Mouse (Mus musculus) hindbrain, embryonic 11.5 days (tissue): ENCODE data around the gene Dcaf12. TPM values are rescaled to one million over a fixed set of nuclear protein-coding genes. Genes with fewer than 3 reads are reported as not detected.

ENCODE experiments used
- polyA plus RNA-seq: library from polyadenylated mRNA; unstranded; fragments of >200 nt; fragmentation: Nextera tagmentation; extraction: Ambion mirVana; gene quantifications from 2 replicates; pipeline ENCODE4 v1.2.1, GENCODE M21; 2014

Gene Dcaf12
- polyA plus RNA-seq, 1 experiment from 2014 or later: 40.3 TPM

Other genes with a start within 250 kb of the Dcaf12 start
- 1.2 and 1.3 TPM in 2 replicates for gene Aqp3, start 216.7 kb downstream of the Dcaf12 start, polyA plus RNA-seq
- 14.7 and 17.6 TPM in 2 replicates for gene Nol6, start 190.4 kb downstream of the Dcaf12 start, polyA plus RNA-seq
- 100 and 107 TPM in 2 replicates for gene Ube2r2, start 179.1 kb downstream of the Dcaf12 start, polyA plus RNA-seq
- gene Ubap2, start 39.7 kb downstream of the Dcaf12 start, polyA plus RNA-seq: 62.2 and 66.3 TPM in 2 replicates
- 75.5 and 81.5 TPM in 2 replicates for gene Ubap1, start 34.1 kb upstream of the Dcaf12 start, polyA plus RNA-seq
- gene Kif24, start 150.0 kb upstream of the Dcaf12 start, polyA plus RNA-seq: 10.4 and 11.9 TPM in 2 replicates
- 67.7 and 70.3 TPM in 2 replicates for gene Nudt2, start 150.3 kb upstream of the Dcaf12 start, polyA plus RNA-seq
- gene AI464131, start 188.2 kb upstream of the Dcaf12 start, polyA plus RNA-seq: 8.3 and 10.9 TPM in 2 replicates
- 12.7 and 14.3 TPM in 2 replicates for gene 1110017D15Rik, start 202.4 kb upstream of the Dcaf12 start, polyA plus RNA-seq